Mouse (Mus musculus) bone marrow macrophage, adult 2 months (primary cell): ENCODE measurements around the gene Arih2.

Experiments used
- CTCF ChIP-seq: IDR thresholded peaks from 2 replicates; pipeline ENCODE4 v1.5.1; 2012; ENCODE audit warnings: low read depth, mild to moderate bottlenecking, low read length, moderate library complexity
- POLR2A ChIP-seq: IDR thresholded peaks from 2 replicates; pipeline ENCODE4 v1.6.1; 2012; ENCODE audit warnings: mild to moderate bottlenecking, low read depth, low read length, borderline replicate concordance

DNA sequence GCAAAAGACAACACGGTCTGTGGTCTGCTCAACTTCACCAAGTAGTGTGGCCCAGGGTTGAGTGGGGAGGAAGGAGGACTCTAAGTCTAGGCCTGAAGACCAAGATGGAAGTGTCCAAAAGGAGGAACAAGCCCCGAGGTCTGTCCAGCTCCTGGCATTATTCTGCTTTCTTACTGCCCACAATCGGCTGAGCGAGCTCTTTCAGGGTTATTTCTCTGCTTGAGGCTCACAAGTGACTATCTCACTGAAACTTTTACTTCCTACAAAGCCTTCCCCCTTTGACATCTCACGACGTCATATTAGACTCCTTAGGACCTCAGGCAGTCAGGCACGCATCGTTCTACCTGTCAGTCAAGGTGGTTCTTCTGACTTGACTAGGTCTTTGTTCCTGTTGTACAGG is 42.2 kb upstream of the Arih2 start:
- TF ChIP-seq CTCF (no peak), POLR2A (no peak)
